Mouse (Mus musculus) cortical plate, adult 2 months (tissue): ENCODE measurements at regions not wholly inside any gene's neighbourhood (a gene's known extent, or its start where the extent isn't known, plus 50 kb on each side); places are given as distances from the start of the nearest gene placed in this dataset.

ENCODE experiments used
- H3K27ac ChIP-seq: fragments of 200-500 bp; 2 replicates; pipeline ENCODE4 v1.5.1; 2012; ENCODE audit warnings: low read length, control low read depth, inconsistent platforms; ENCODE audit not compliant: insufficient read depth
- H3K4me1 ChIP-seq: fragments of 200-500 bp; 2 replicates; pipeline ENCODE4 v1.6.1; 2011; ENCODE audit warnings: low read length; ENCODE audit not compliant: control insufficient read depth, insufficient read depth
- H3K4me3 ChIP-seq: fragments of 200-500 bp; 2 replicates; pipeline ENCODE4 v1.5.1; 2011; ENCODE audit warnings: mild to moderate bottlenecking, low read length, control low read depth; ENCODE audit not compliant: insufficient read depth
- CTCF ChIP-seq: fragments of 200-500 bp; IDR thresholded peaks from 2 replicates; pipeline ENCODE4 v1.5.1; 2011; ENCODE audit warnings: mild to moderate bottlenecking, control low read depth, low read length; ENCODE audit not compliant: insufficient read depth; ENCODE audit errors: extremely low read depth
- POLR2A ChIP-seq: fragments of 200-500 bp; IDR thresholded peaks from 2 replicates; pipeline ENCODE4 v1.6.1; 2011; ENCODE audit warnings: mild to moderate bottlenecking, low read length, control low read depth; ENCODE audit not compliant: insufficient read depth; ENCODE audit errors: extremely low read depth

DNA sequence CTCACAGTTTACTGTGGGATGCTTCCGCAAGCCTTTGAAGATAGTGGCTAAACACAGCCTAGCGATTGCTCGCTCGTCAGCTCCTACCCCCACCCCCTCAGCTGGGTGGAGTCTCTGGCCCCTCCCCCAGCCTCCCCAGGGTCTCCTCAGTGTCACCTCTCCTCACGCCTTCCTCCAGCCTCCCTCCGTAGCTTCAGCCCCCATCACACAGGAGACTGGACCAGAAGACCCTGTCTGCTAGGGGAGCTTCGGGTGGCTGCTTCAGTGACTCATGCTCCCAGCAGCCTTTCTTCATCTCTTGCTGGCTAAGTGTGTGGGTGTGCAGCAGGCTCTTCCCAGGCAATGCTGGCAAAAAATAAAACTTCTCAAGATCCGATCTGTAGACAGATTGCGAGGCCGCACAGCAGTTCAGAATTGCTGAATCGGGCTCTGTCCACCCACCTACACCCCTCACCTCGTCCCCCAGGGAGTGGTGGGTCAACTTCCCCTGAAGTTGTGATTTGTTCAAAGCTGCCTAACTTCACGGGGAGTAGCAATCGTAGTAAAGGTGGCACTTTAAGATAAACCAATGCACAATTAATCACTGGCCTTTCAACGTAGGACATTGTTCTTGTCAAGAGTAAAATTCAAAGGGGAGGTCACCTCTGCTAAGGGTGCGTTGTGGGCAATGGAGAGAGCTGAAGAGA lies 61.2 kb upstream of the Ankrd28 start:
- Histone ChIP-seq H3K4me1 (peaks cover 5% of the 10 kb centered on the region; the same call in 1 of the 2 replicates), H3K4me3 (peak overlapping the region; percentile 18; the same call in 1 of the 2 replicates), H3K27ac (no peak overlapping the region)
- TF ChIP-seq POLR2A, result peak; percentile 60
- TF ChIP-seq CTCF, result no peak

DNA sequence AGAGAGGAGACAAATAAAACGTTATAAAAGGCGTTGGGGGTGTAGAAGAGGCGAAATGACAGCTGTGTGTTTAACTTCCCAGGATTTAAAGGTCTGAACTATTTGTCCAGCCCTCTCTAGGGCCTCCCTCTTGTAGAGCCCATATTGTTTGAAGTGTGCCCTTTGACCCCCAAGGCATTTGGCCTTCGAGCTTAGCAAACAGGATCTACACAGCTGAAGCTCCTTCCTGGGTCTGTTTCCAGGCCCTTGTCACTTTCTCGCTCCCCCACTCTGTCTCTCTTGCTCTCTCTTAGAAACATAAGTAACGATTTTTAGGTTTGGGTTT lies 61.7 kb upstream of the Ankrd28 start:
- no peak overlapping the region for H3K4me3 ChIP-seq
- H3K27ac ChIP-seq, result no peak overlapping the region
- TF ChIP-seq POLR2A (no peak), CTCF (no peak)
- peaks cover 5% of the 10 kb centered on the region; the same call in 1 of the 2 replicates for H3K4me1 ChIP-seq

DNA sequence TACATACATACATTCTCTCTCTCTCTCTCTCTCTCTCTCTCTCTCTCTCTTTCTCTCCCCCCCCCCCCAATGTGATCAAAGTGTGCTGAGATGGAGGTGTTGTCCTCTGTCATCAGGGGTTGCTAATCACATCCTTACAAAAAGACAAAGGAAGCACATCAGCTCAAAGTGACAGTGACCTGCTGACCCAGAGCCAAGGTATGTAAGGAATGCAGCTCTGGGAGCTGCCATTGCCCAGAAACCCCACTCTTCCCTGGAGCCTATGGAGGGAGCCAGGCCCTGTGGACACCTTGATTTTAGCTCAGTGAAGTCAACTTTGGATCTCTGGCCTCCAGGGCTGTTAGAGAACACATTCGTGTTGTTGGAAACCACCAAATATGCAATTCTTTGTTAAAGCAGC lies 66.0 kb upstream of the Ankrd28 start:
- TF ChIP-seq POLR2A, result no peak
- no peak for TF ChIP-seq CTCF
- H3K4me3 ChIP-seq, result no peak overlapping the region
- H3K4me1 ChIP-seq, result peaks cover 1% of the 10 kb centered on the region; the same call in 1 of the 2 replicates
- H3K27ac ChIP-seq, result no peak overlapping the region

DNA sequence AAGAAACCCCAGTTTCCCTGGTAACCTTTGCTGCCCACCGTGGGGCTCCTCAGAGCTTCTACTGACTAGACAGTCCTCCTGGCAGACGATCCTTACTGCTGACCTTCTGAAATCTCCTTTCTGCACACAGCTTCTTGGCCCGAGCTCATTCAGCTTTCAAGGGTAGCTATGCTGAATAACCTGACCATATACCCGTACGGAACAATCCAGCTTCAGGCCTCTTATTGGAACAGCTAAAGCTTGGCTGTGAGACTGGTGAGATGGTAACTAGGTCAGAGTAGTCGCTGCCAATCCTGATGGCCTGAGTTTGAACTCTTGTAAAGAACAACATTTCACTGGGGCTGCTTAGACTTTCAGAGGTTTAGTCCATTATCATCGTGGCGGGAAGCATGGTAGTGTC lies 69.1 kb upstream of the Ankrd28 start:
- no peak overlapping the region; the same call in 1 of the 2 replicates for H3K27ac ChIP-seq
- H3K4me3 ChIP-seq, result no peak overlapping the region
- no peaks in the 10 kb centered on the region for H3K4me1 ChIP-seq
- no peak for TF ChIP-seq CTCF
- no peak for TF ChIP-seq POLR2A

DNA sequence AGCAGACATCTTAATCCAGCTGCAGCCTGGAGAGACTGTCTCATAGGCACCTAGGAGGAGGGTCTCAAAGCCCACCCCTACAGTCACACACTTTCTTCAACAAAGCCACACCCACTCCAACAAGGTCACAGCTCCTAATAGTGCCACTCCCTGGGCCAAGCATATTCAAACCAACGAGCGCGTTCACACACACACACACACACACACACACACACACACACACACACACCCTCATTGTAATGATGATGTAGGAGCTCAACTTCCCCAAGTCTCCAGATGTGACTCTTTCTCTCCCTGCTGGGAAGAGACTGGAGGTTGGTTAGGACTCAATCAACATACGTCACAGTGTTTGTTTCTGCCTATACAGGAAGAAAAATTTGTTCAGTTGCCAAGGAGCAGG lies 69.5 kb upstream of the Ankrd28 start:
- TF ChIP-seq POLR2A, result no peak
- TF ChIP-seq CTCF, result no peak
- no peak overlapping the region for H3K27ac ChIP-seq
- no peaks in the 10 kb centered on the region for H3K4me1 ChIP-seq
- H3K4me3 ChIP-seq, result no peak overlapping the region

DNA sequence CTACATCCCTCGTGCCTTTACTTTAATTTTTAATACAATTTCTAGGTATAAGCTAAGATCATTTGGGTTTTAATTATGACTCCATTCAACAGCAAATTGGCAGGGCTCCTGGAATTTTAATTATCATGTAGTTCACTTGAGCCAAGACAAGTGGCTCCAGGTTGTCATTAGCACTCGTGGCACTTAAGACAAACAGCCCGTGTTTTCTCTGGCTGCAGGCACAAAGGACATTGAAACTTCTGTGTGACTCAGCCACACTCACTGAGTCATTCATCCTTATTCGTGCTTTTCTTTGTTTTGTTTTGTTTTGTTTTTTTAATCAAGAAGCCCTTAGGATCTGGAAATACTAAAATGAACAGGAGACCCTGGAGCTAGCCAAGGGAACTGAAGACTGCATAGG lies 71.5 kb upstream of the Ankrd28 start:
- no peaks in the 10 kb centered on the region for H3K4me1 ChIP-seq
- no peak overlapping the region for H3K4me3 ChIP-seq
- no peak overlapping the region for H3K27ac ChIP-seq
- no peak for TF ChIP-seq CTCF
- no peak for TF ChIP-seq POLR2A

DNA sequence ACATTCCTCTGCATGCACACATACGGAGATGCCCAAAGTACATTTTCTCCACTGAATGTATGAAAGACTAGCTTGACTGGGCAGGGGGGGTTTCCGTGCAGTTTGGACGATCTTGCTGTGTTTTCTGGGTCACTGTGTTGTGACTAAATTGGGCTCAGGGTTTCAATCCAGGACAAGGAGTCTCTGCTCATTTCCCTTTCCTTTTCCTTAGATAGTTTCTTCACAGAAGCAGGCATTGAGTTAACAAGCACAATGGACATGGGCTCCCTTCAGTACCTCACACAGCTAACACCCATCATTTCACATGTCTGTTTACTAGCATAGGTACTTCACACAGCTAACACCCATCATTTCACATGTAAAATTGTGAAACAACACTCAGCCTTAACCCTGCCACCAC lies 73.2 kb upstream of the Ankrd28 start:
- Histone ChIP-seq H3K27ac (no peak overlapping the region), H3K4me3 (no peak overlapping the region), H3K4me1 (no peaks in the 10 kb centered on the region)
- no peak for TF ChIP-seq POLR2A
- no peak for TF ChIP-seq CTCF

DNA sequence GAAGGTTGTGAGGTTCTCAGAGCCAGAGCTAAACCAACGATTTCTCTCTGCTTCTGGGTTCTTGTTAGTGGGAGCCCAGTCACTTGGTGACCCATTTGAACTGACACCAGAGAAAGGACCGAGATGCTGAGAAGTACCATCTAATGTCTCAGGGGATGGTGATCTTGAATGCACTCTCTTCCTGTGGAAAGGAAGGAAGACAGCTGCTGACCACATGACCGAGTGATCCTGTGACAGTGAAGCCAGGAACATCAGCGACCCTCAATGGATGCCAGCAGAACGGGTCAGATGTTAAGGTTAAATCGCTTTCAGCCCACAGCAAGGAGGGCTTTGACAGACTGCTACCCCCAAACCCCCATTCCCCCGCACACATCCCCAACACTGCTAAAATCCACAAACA lies 78.1 kb upstream of the Ankrd28 start:
- H3K27ac ChIP-seq, result no peak overlapping the region
- H3K4me1 ChIP-seq, result no peaks in the 10 kb centered on the region
- no peak overlapping the region for H3K4me3 ChIP-seq
- TF ChIP-seq POLR2A (no peak), CTCF (no peak)

DNA sequence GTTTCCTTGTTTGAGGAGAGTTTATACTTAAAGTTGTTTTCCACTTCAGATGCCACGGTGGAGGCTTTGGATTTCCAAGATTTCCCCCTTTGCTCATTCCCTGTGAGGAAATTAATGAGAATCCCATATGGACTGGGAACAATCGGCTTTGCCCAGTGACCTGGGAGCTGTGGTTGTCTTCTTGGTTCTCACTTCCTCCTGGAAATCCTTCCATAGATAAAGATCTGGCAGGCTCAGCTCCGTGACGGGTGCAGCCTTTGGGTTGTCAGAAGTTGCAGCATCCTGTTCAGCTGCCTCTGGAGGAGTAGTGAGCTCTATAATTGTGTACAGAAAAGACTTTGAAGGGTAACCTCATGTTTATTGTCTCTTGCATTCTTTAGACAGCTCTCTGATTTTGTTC lies 78.8 kb upstream of the Ankrd28 start:
- H3K4me3 ChIP-seq, result no peak overlapping the region
- no peak for TF ChIP-seq CTCF
- TF ChIP-seq POLR2A, result no peak
- no peak overlapping the region for H3K27ac ChIP-seq
- no peaks in the 10 kb centered on the region for H3K4me1 ChIP-seq

DNA sequence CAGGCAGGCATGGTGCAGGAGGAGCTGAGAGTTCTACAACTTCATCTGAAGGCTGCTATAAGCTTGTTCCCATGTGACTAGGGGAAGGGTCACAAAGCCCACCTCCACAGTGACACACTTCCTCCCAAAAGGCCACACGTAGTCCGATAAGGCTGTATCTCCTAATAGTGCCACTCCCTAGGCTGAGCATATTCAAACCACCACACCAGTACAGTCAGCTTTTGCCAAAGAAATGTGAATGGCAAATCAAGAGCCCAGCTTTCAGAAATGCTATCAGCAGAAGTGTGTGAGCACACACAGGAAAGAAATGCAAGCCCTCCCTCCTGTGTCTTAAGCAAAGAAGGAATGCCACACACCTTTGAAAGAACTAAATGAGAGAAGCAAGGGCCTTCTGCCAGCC lies 80.4 kb upstream of the Ankrd28 start:
- Histone ChIP-seq H3K4me1 (no peaks in the 10 kb centered on the region), H3K4me3 (no peak overlapping the region), H3K27ac (no peak overlapping the region)
- no peak for TF ChIP-seq POLR2A
- TF ChIP-seq CTCF, result no peak
